Mouse (Mus musculus) midbrain, postnatal 0 days (tissue): Measurements from ENCODE around the gene Zc3h10. TPM values are rescaled to one million over a fixed set of nuclear protein-coding genes. Genes with fewer than 3 reads are reported as not detected.
A peak's percentile ranks its signal among the peaks of the same experiment; 100 is the strongest.

ENCODE experiments used
- ATAC-seq: fragments of 200-750 bp; cut with Nextera tagmentation; 2 replicates; pipeline ENCODE4 v1.8.0; 2017; ENCODE audit warnings: moderate number of reproducible peaks, mild to moderate bottlenecking, moderate TSS enrichment, moderate library complexity; ENCODE audit not compliant: low FRiP score
- DNase-seq: peaks from one replicate; pipeline ENCODE4 v3.0.0-alpha.2; 2015; ENCODE audit warnings: low spot score
- H3K27ac ChIP-seq: fragments of 300-500 bp; sonication (generic); 2 replicates; pipeline ENCODE4 v1.5.1; 2014; ENCODE audit warnings: low read depth, mild to moderate bottlenecking, low read length, mixed read lengths
- H3K27me3 ChIP-seq: fragments of 300-500 bp; sonication (generic); 2 replicates; pipeline ENCODE4 v1.6.1; 2014; ENCODE audit warnings: low read length, control low read depth, mixed read lengths; ENCODE audit not compliant: insufficient read depth
- H3K36me3 ChIP-seq: fragments of 300-500 bp; sonication (generic); 2 replicates; pipeline ENCODE4 v1.6.1; 2014; ENCODE audit warnings: low read length, control low read depth, mixed read lengths; ENCODE audit not compliant: insufficient read depth
- H3K4me1 ChIP-seq: fragments of 300-500 bp; sonication (generic); 2 replicates; pipeline ENCODE4 v1.6.1; 2014; ENCODE audit warnings: mild to moderate bottlenecking, control low read depth, antibody characterized with exemption, low read length, mixed read lengths; ENCODE audit not compliant: insufficient read depth
- H3K4me2 ChIP-seq: fragments of 300-500 bp; sonication (generic); 2 replicates; pipeline ENCODE4 v1.6.1; 2014; ENCODE audit warnings: low read depth, mild to moderate bottlenecking, low read length, mixed read lengths; ENCODE audit not compliant: poor library complexity, severe bottlenecking
- H3K4me3 ChIP-seq: fragments of 300-500 bp; sonication (generic); 2 replicates; pipeline ENCODE4 v1.5.1; 2014; ENCODE audit warnings: low read depth, mild to moderate bottlenecking, low read length, moderate library complexity
- H3K9ac ChIP-seq: fragments of 300-500 bp; sonication (generic); replicated peaks from 2 replicates; pipeline ENCODE4 v1.6.1; 2014; ENCODE audit warnings: mild to moderate bottlenecking, low read length, moderate library complexity, mixed read lengths; ENCODE audit not compliant: poor library complexity, severe bottlenecking
- H3K9me3 ChIP-seq: fragments of 300-500 bp; sonication (generic); 2 replicates; pipeline ENCODE4 v1.6.1; 2016; ENCODE audit warnings: low read length, control low read depth
- CTCF ChIP-seq: IDR thresholded peaks from 2 replicates; pipeline ENCODE4 v1.5.1; 2016; ENCODE audit warnings: antibody characterized with exemption, mild to moderate bottlenecking
- WGBS: fragments of 180-500 bp; shearing (Covaris S2); extraction: QIAGEN DNeasy Blood & Tissue Kit; methylation state at CpG from one replicate; pipeline ENCODE4 v1.1.7; 2014; 5-methylcytosine and 5-hydroxymethylcytosine counted together
- polyA plus RNA-seq: library from polyadenylated mRNA; unstranded; fragments of >200 nt; fragmentation: Nextera tagmentation; extraction: Ambion mirVana; gene quantifications from 2 replicates; pipeline ENCODE4 v1.2.1, GENCODE M21; 2015
- total RNA-seq: library from RNA; depleted of rRNA; stranded (reverse); fragments of >200 nt; gene quantifications from 2 replicates; pipeline ENCODE4 v1.2.3, GENCODE M21; 2014

Zc3h10 gene
- total and polyA plus RNA-seq, 2 experiments from 2014 or later: 12.0 to 30.3 TPM

GRCm38 (mm10) chr10:128502341-128502740 lies 45.2 kb downstream of the Zc3h10 start:
- ATAC-seq: no peak
- peaks cover 4% of the 10 kb centered on the region; the same call in 1 of the 2 replicates for H3K36me3 ChIP-seq
- peaks cover 7% of the 10 kb centered on the region; the same call in 1 of the 2 replicates for H3K4me1 ChIP-seq
- no peak for TF ChIP-seq CTCF
- no peak overlapping the region for H3K27ac ChIP-seq
- DNase-seq: no peak
- no peaks in the 10 kb centered on the region for H3K9me3 ChIP-seq
- no peaks in the 10 kb centered on the region for H3K27me3 ChIP-seq
- no peak overlapping the region for H3K4me3 ChIP-seq
- H3K4me2 ChIP-seq: no peak overlapping the region
- 86% methylated on average over 5 of the region's 5 CpGs for WGBS
- no peak overlapping the region for H3K9ac ChIP-seq

DNA sequence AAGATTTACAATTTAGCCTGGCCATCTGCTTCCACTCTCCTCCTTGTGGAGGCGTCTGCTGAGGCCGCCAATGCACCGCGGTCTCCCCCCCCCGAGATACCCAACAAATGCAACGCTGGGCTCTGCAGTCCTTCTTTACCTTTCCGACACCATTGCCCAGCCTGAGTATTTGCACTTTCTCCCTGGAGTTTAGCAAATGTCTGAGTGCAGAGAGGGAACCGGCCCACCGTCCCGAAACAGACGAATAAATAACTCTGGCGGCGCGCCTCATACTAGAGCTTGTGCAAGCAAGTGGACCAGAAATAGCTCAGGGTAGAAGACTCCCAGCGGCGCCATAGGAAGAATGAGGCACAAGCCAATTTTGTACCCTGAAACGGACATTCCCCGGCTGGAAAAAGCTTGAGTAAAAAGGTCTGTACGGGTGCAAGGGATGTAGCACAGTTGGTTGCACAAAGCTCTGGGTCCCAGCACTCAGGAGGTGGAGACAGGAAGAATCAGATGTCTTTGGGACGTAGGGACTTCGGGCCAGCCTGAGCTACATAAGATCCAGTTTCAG lies 48.4 kb downstream of the Zc3h10 start:
- H3K4me3 ChIP-seq: peak overlapping the region; percentile 66
- ATAC-seq (no peak), DNase-seq (peak; percentile 42)
- peak; percentile 9; the same call in 1 of the 2 replicates for TF ChIP-seq CTCF
- H3K4me2 ChIP-seq: peak overlapping the region; percentile 82
- peak overlapping the region; percentile 34 for H3K9ac ChIP-seq
- H3K9me3 ChIP-seq: no peaks in the 10 kb centered on the region
- WGBS: 2% methylated on average over 21 of the region's 21 CpGs
- peaks cover 15% of the 10 kb centered on the region; the same call in 1 of the 2 replicates for H3K4me1 ChIP-seq
- no peaks in the 10 kb centered on the region for H3K27me3 ChIP-seq
- peak overlapping the region; percentile 78 for H3K27ac ChIP-seq
- peaks cover 4% of the 10 kb centered on the region; the same call in 1 of the 2 replicates for H3K36me3 ChIP-seq

- Histone ChIP-seq H3K4me1 (peaks cover 15% of the 10 kb centered on the region; the same call in 1 of the 2 replicates), H3K27ac (peak within 1 kb of the TSS; percentile 78), H3K27me3 (no peaks in the 10 kb centered on the region), H3K9me3 (no peaks in the 10 kb centered on the region), H3K36me3 (peaks cover 4% of the 10 kb centered on the region; the same call in 1 of the 2 replicates), H3K4me3 (peak within 1 kb of the TSS; percentile 66), H3K9ac (peak within 1 kb of the TSS; percentile 34), H3K4me2 (peak within 1 kb of the TSS; percentile 82)
- WGBS: under 1% methylated on average over 24 of the region's 27 CpGs
- no peak for TF ChIP-seq CTCF
- DNase-seq: peak; percentile 97
- ATAC-seq: peak; percentile 76
These were observed 49.0 kb downstream of the Zc3h10 start, which contains the start of gene Myl6b for GRCm38 (mm10) chr10:128498590-128498989. TSS of gene Myl6b (minus strand) at chr10:128498685.

- DNase-seq (no peak), ATAC-seq (no peak)
- WGBS: 42% methylated on average over 6 of the region's 6 CpGs
- no peaks in the 10 kb centered on the region for H3K27me3 ChIP-seq
- H3K9ac ChIP-seq: peak overlapping the region; percentile 20; the same call in 1 of the 2 replicates
- no peaks in the 10 kb centered on the region for H3K9me3 ChIP-seq
- H3K4me1 ChIP-seq: peaks cover 15% of the 10 kb centered on the region; the same call in 1 of the 2 replicates
- H3K4me3 ChIP-seq: no peak overlapping the region
- TF ChIP-seq CTCF: no peak
- no peak overlapping the region for H3K27ac ChIP-seq
- H3K4me2 ChIP-seq: peak overlapping the region; percentile 82; the same call in 1 of the 2 replicates
- no peaks in the 10 kb centered on the region for H3K36me3 ChIP-seq
These were observed 50.3 kb downstream of the Zc3h10 start for GRCm38 (mm10) chr10:128497134-128497737.

GRCm38 (mm10) chr10:128496509-128497077 lies 51.0 kb downstream of the Zc3h10 start:
- 30% methylated on average over 6 of the region's 6 CpGs for whole genome bisulfite sequencing
- H3K4me2 ChIP-seq: no peak overlapping the region
- DNase-seq (no peak), ATAC-seq (no peak)
- no peaks in the 10 kb centered on the region for H3K9me3 ChIP-seq
- peaks cover 20% of the 10 kb centered on the region; the same call in 1 of the 2 replicates for H3K4me1 ChIP-seq
- no peaks in the 10 kb centered on the region; the same call in 1 of the 2 replicates for H3K36me3 ChIP-seq
- no peak for TF ChIP-seq CTCF
- H3K27me3 ChIP-seq: no peaks in the 10 kb centered on the region
- no peak overlapping the region for H3K27ac ChIP-seq
- H3K9ac ChIP-seq: peak overlapping the region; percentile 20; the same call in 1 of the 2 replicates
- no peak overlapping the region for H3K4me3 ChIP-seq
